Mouse (Mus musculus) CD4-positive, CD25-positive, alpha-beta regulatory T cell (primary cell): ENCODE data around the gene Ube2m. TPM values are rescaled to one million over a fixed set of nuclear protein-coding genes. Genes with fewer than 3 reads are reported as not detected.

ENCODE experiments used
- polyA plus RNA-seq: library from polyadenylated mRNA; unstranded; fragments of 100-300 nt; shearing (Covaris generic); gene quantifications from one replicate; pipeline ENCODE4 v1.2.1, GENCODE M21; 2017

Gene Ube2m
- polyA plus RNA-seq = 174 TPM

DNA sequence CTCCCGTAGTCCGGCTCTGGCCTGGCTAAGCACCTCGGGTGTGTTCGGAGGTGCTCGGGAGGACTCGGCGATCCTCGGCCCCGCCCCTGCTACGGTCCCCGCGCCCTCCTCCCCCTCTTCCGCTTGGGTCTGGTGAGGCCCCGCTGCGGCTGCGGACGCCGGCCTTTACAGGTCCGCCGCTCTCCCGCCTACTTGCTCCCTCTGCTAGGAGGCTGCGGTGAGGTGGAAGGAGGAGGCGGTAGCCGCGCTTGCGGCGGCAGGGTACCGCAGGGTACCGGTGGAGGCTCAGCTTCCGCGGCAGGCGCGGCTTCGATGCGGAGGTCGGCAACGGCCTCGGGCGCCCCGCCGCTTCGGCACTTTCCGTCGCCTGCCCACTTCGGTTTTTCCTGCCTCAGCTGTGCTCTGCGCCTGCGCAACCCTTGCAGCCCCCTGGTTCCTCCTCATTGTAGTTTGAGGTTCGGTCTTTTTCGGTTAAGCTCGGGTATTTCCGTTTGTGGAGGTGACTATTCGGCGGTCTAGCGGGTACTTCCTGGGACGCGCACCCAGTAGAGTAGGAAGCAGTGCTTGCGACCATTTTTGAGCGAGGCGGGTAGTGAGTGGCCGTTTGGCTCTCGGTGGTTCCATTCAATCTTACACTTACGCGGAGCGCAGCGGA is at the start of gene Ube2m:
Gene Ube2m (minus strand): TSS at position 375 of the 655 bp plus-strand sequence.

DNA sequence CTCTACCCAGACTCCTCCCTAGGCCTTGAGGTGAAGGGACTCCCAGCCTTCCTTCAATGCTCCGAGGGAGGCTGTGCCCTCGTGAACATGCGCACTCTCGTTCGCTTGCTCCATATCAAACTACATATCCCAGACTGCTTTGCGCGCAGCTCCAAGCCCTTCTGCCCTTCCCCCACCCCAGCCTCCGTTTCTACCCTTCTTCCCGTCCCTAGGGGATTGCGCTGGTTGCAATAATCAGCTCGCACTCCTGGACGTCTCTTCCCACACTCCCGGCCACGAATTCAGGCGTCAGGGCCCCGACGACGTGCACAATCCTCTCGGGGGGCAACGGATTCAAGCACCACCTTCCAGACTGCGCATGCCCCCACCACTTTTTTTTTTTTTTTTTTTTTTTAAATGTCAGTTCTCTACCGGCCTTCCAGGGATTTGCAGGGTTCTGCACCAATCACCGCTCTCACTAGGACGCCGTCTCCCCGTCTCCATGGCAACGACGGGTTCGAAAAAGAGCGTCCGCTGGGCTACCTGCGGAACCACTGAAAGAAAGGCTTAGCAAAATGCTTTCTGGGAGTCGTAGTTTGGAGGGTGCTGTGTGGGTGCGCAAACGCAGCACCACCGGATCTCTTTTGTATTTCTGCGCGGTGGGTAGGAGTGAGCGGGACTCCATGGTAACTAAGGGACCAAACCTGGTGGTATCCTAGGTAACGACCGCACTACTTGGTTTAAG is 16.4 kb upstream of the Ube2m start, which contains the start of gene Mzf1:
Gene Mzf1 (minus strand): TSS at position 478 of the 724 bp plus-strand sequence.

DNA sequence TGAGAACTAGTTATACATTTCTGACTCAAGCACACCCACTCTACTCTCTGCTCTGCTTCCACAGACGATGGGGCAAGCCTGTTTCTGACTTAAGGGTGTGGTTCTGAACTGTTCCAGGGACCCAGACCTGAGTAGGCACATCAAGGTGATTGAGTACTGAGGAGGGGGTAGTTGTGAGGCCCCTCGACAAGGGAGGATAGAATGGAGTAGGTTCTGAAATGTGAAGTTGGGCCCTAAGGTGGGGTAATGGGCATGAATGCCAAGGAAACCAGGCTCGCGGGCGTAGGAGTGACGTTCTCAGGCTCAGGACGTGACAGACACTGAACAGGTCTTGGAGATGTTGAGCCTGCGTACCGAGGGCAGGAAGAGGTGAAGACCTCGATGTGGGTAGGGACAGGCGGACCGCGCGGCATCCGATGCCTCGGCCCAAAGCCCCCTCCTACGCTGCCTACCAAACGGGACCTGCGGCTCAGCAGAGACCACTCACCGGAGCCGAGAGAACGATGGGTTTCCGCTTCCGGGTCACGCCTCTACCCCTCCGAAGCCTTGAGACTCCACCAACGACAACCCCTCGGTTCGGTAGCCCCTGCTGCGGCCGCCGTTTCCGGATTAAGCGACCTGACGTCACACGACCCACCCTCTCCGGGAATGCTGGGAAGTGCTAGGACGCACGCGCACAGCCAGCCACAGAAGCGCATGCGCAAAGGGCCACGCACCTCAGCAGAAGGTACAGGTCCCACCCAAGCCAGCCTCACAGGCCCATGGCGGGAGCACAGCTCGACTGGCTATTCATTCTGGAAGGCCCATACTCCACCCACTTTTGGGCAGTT is 3.7 kb downstream of the Ube2m start, which contains the start of gene Chmp2a:
Gene Chmp2a (minus strand): TSS at position 660 of the 830 bp plus-strand sequence.

DNA sequence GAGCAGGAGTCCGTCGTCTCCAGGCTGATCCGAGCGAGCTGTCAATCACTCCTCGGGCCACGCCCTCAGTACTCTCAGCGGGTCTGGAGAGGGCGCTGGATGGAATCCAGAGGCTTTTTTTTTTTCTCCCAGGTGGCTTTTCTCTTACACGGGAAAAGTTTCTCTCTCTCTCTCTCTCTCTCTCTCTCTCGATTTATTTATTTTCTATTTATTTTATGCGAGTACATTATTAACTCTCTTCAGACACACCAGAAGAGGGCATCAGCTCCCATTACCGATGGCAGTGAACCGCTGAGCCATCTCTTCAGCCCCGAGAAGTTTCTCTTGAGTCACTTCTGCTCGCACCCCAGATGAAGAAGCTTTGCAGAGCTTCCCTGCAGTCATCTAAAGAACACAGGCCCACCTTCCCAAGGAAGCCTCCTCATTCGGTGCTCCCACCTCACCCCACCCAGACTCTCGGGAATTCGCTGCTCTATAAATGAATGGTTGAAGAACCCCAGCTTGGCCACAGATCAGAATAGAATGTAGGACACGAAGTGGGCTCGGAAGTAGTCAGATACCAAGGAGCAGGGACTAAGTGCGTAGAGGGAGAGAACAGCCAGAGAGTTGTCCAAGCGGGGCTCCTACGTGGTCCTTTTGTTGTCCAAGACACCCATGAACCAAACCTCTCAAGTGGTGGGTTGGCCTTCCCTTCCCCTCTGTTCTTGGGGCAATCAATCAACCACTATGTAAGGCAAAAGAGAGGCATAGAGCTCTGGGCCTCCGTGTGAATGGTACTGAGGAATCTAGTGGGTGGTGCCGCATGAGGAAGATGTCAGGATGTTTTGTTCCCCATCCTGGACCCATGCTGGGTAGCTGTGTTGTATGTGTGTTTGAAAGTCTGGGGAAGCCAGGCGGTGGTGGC is 27.8 kb downstream of the Ube2m start, which contains the start of gene Zbtb45:
Gene Zbtb45 (minus strand): TSS at position 30 of the 904 bp plus-strand sequence.

DNA sequence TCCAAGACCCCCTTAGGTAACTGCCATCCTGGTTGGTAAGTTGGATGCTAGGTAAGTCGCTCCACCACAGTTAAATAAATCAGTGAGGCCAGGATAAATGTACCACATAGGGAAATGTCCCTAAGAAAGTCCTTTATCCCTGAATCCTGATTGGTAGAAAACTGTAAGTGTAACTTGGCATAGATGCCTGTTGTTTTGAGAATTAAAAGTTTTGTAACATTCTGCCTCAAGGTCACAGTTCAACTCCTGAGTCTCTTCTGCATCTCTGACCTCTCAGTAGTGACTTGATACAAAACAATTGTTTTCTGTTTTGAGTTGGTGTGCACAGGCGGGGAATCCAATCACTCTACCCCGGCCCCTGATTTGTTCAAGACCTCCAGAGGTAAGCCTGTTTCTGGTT is 39.2 kb downstream of the Ube2m start, which contains the start of gene Trim28:
Gene Trim28 (plus strand): TSS at position 264 of the 400 bp plus-strand sequence.

DNA sequence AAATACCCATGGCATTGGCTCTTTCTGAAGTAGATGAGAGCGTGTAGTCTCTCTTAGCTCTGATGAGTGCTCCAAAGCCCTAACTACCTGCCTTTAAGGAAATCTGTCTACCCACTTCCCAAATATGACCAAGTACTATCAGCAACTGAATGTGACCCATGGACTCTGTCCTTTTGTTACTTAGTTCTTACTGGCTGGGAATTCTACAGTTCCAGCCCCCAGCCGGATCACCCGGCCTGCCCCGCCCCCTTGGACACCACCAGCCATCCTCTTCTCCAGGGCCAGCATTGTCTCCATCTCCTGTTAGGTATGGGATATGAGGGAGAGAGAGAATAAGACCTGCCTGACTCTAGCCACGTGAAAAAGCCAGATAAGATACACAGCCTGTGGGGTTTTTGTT is 40.0 kb downstream of the Ube2m start, which contains the start of gene Slc27a5:
Gene Slc27a5 (minus strand): TSS at position 140 of the 400 bp plus-strand sequence.

Other genes with a start within 250 kb of the Ube2m start
- 3.0 TPM for gene Zscan18, start 234.6 kb downstream of the Ube2m start, polyA plus RNA-seq
- gene Zfp329, start 219.4 kb downstream of the Ube2m start, polyA plus RNA-seq = 14.7 TPM
- gene Zfp110, start 203.5 kb downstream of the Ube2m start, polyA plus RNA-seq = 73.3 TPM
- 3.5 TPM for gene Zfp128, start 157.1 kb downstream of the Ube2m start, polyA plus RNA-seq
- gene Zscan22, start 140.5 kb downstream of the Ube2m start, polyA plus RNA-seq = 10.3 TPM
- 858 TPM for gene Rps5, start 116.0 kb downstream of the Ube2m start, polyA plus RNA-seq
- 0.13 TPM for gene Rnf225, start 110.9 kb downstream of the Ube2m start, polyA plus RNA-seq
- 6.7 TPM for gene Zfp324, start 72.4 kb downstream of the Ube2m start, polyA plus RNA-seq
- gene Zfp446, start 60.4 kb downstream of the Ube2m start, polyA plus RNA-seq = 9.8 TPM
- gene Slc27a5, start 40.1 kb downstream of the Ube2m start, polyA plus RNA-seq = 0.45 TPM
- gene Trim28, start 39.2 kb downstream of the Ube2m start, polyA plus RNA-seq = 124 TPM
- 25.7 TPM for gene Zbtb45, start 28.2 kb downstream of the Ube2m start, polyA plus RNA-seq
- 253 TPM for gene Chmp2a, start 3.5 kb downstream of the Ube2m start, polyA plus RNA-seq
- 1.1 TPM for gene Mzf1, start 16.5 kb upstream of the Ube2m start, polyA plus RNA-seq
- gene Vmn1r85, start 56.9 kb upstream of the Ube2m start, polyA plus RNA-seq = not detected
- 0.04 TPM for gene Vmn1r86, start 81.6 kb upstream of the Ube2m start, polyA plus RNA-seq
- gene Vmn1r87, start 101.9 kb upstream of the Ube2m start, polyA plus RNA-seq = not detected
- 0.06 TPM for gene Vmn1r88, start 121.3 kb upstream of the Ube2m start, polyA plus RNA-seq
- gene Vmn1r89, start 174.7 kb upstream of the Ube2m start, polyA plus RNA-seq = not detected
- 22.0 TPM for gene Lig1, start 239.0 kb upstream of the Ube2m start, polyA plus RNA-seq
- gene Zswim9, start 240.4 kb upstream of the Ube2m start, polyA plus RNA-seq = 3.6 TPM